Mouse (Mus musculus): ENCODE results near the gene Ndufs8. TPM values are rescaled to one million over a fixed set of nuclear protein-coding genes. Genes with fewer than 3 reads are reported as not detected.
A peak's percentile ranks its signal among the peaks of the same experiment; 100 is the strongest.

The Ndufs8 gene
- polyA plus RNA-seq, 1 experiment, result 142 TPM

GRCm38 (mm10) chr19:3924868-3925267 is 12.3 kb upstream of the Ndufs8 start:
- H3K36me3 ChIP-seq (replicated peaks; ENCODE audit: low read length), result no peaks in the 10 kb centered on the region
- peaks cover 64% of the 10 kb centered on the region for H3K4me1 ChIP-seq
- no peak overlapping the region for H3K4me3 ChIP-seq (replicated peaks)
- peaks cover 36% of the 10 kb centered on the region for H3K27me3 ChIP-seq (replicated peaks)
- no peak for TF ChIP-seq FLI1 (IDR thresholded peaks at IDR 0.05; ENCODE audit: low read length)
- no peak for TF ChIP-seq GATA1 (IDR thresholded peaks at IDR 0.05; ENCODE audit: borderline replicate concordance, low read length)
- 0 out of 2 replicates have a peak, but pooled peaks cover 3% of the 10 kb centered on the region for H3K9me3 ChIP-seq

- TF ChIP-seq FLI1 (IDR thresholded peaks at IDR 0.05; ENCODE audit: low read length) (no peak), GATA1 (IDR thresholded peaks at IDR 0.05; ENCODE audit: borderline replicate concordance, low read length) (no peak)
- H3K4me3 ChIP-seq (replicated peaks), result peak overlapping the region; percentile 34
- peaks cover 57% of the 10 kb centered on the region for H3K4me1 ChIP-seq
- no peaks in the 10 kb centered on the region for H3K36me3 ChIP-seq (replicated peaks; ENCODE audit: low read length)
- H3K9me3 ChIP-seq, result 0 out of 2 replicates have a peak, but pooled peaks cover 3% of the 10 kb centered on the region
- peaks cover 32% of the 10 kb centered on the region for H3K27me3 ChIP-seq (replicated peaks)
These were observed 11.6 kb upstream of the Ndufs8 start for GRCm38 (mm10) chr19:3924190-3924589.

- TF ChIP-seq FLI1 (IDR thresholded peaks at IDR 0.05; ENCODE audit: low read length) (no peak), GATA1 (IDR thresholded peaks at IDR 0.05; ENCODE audit: borderline replicate concordance, low read length) (no peak)
- Histone ChIP-seq H3K9me3 (0 out of 2 replicates have a peak, but pooled peaks cover 3% of the 10 kb centered on the region), H3K36me3 (replicated peaks; ENCODE audit: low read length) (no peaks in the 10 kb centered on the region), H3K27me3 (replicated peaks) (peaks cover 30% of the 10 kb centered on the region), H3K4me3 (replicated peaks) (peak overlapping the region; percentile 69), H3K4me1 (peaks cover 51% of the 10 kb centered on the region)
These were observed 11.0 kb upstream of the Ndufs8 start for GRCm38 (mm10) chr19:3923586-3923985.

- Histone ChIP-seq H3K27me3 (replicated peaks) (peaks cover 27% of the 10 kb centered on the region), H3K36me3 (replicated peaks; ENCODE audit: low read length) (peaks cover 4% of the 10 kb centered on the region), H3K4me1 (peaks cover 50% of the 10 kb centered on the region), H3K9me3 (no peaks in the 10 kb centered on the region), H3K4me3 (replicated peaks) (no peak overlapping the region)
- TF ChIP-seq FLI1 (IDR thresholded peaks at IDR 0.05; ENCODE audit: low read length), result no peak
- TF ChIP-seq GATA1 (IDR thresholded peaks at IDR 0.05; ENCODE audit: borderline replicate concordance, low read length), result no peak
These were observed 10.2 kb upstream of the Ndufs8 start for GRCm38 (mm10) chr19:3922661-3923371.

GRCm38 (mm10) chr19:3919928-3920327 is 7.4 kb upstream of the Ndufs8 start:
- TF ChIP-seq GATA1 (IDR thresholded peaks at IDR 0.05; ENCODE audit: borderline replicate concordance, low read length) (no peak), FLI1 (IDR thresholded peaks at IDR 0.05; ENCODE audit: low read length) (no peak)
- H3K9me3 ChIP-seq, result no peaks in the 10 kb centered on the region
- peaks cover 47% of the 10 kb centered on the region for H3K4me1 ChIP-seq
- H3K36me3 ChIP-seq (replicated peaks; ENCODE audit: low read length), result peaks cover 4% of the 10 kb centered on the region
- peaks cover 18% of the 10 kb centered on the region for H3K27me3 ChIP-seq (replicated peaks)
- H3K4me3 ChIP-seq (replicated peaks), result no peak overlapping the region

- Histone ChIP-seq H3K36me3 (replicated peaks; ENCODE audit: low read length) (peaks cover 10% of the 10 kb centered on the region), H3K9me3 (no peaks in the 10 kb centered on the region), H3K4me3 (replicated peaks) (no peak overlapping the region), H3K4me1 (peaks cover 44% of the 10 kb centered on the region), H3K27me3 (replicated peaks) (peaks cover 14% of the 10 kb centered on the region)
- TF ChIP-seq GATA1 (IDR thresholded peaks at IDR 0.05; ENCODE audit: borderline replicate concordance, low read length), result no peak
- no peak for TF ChIP-seq FLI1 (IDR thresholded peaks at IDR 0.05; ENCODE audit: low read length)
These were observed 4.2 kb upstream of the Ndufs8 start for GRCm38 (mm10) chr19:3916727-3917126.

- H3K4me1 ChIP-seq, result peaks cover 54% of the 10 kb centered on the region
- H3K9me3 ChIP-seq, result no peaks in the 10 kb centered on the region
These were observed 2.0 kb upstream of the Ndufs8 start for GRCm38 (mm10) chr19:3914535-3914934.

GRCm38 (mm10) chr19:3913692-3914091 is 1.1 kb upstream of the Ndufs8 start:
- no peak for TF ChIP-seq GATA1 (IDR thresholded peaks at IDR 0.05; ENCODE audit: borderline replicate concordance, low read length)
- TF ChIP-seq FLI1 (IDR thresholded peaks at IDR 0.05; ENCODE audit: low read length), result no peak
- no peaks in the 10 kb centered on the region for H3K9me3 ChIP-seq
- H3K4me3 ChIP-seq (replicated peaks), result peak overlapping the region; percentile 94
- H3K4me1 ChIP-seq, result peaks cover 60% of the 10 kb centered on the region
- peaks cover 39% of the 10 kb centered on the region for H3K36me3 ChIP-seq (replicated peaks; ENCODE audit: low read length)
- H3K27me3 ChIP-seq (replicated peaks), result no peaks in the 10 kb centered on the region

More at GRCm38 (mm10) chr19:3914535-3914934, 2.0 kb upstream of the Ndufs8 start:
- peak overlapping the region; percentile 42 for H3K4me3 ChIP-seq (replicated peaks)
- H3K36me3 ChIP-seq (replicated peaks; ENCODE audit: low read length), result peaks cover 31% of the 10 kb centered on the region
- no peak for TF ChIP-seq FLI1 (IDR thresholded peaks at IDR 0.05; ENCODE audit: low read length)
- TF ChIP-seq GATA1 (IDR thresholded peaks at IDR 0.05; ENCODE audit: borderline replicate concordance, low read length), result no peak
- H3K27me3 ChIP-seq (replicated peaks), result peaks cover 2% of the 10 kb centered on the region

- H3K4me3 ChIP-seq (replicated peaks), result no peak overlapping the region
These were observed 2.4 kb downstream of the Ndufs8 start for GRCm38 (mm10) chr19:3910206-3910605.

GRCm38 (mm10) chr19:3907876-3908660 is 4.5 kb downstream of the Ndufs8 start:
- peaks cover 87% of the 10 kb centered on the region for H3K4me1 ChIP-seq
- no peaks in the 10 kb centered on the region for H3K27me3 ChIP-seq (replicated peaks)
- no peaks in the 10 kb centered on the region for H3K9me3 ChIP-seq
- peaks cover 60% of the 10 kb centered on the region for H3K36me3 ChIP-seq (replicated peaks; ENCODE audit: low read length)
- TF ChIP-seq FLI1 (IDR thresholded peaks at IDR 0.05; ENCODE audit: low read length), result no peak
- TF ChIP-seq GATA1 (IDR thresholded peaks at IDR 0.05; ENCODE audit: borderline replicate concordance, low read length), result no peak
- H3K4me3 ChIP-seq (replicated peaks), result peak overlapping the region; percentile 96

More at GRCm38 (mm10) chr19:3910206-3910605, 2.4 kb downstream of the Ndufs8 start:
- H3K27me3 ChIP-seq (replicated peaks), result no peaks in the 10 kb centered on the region
- no peaks in the 10 kb centered on the region for H3K9me3 ChIP-seq
- H3K4me1 ChIP-seq, result peaks cover 86% of the 10 kb centered on the region
- no peak for TF ChIP-seq FLI1 (IDR thresholded peaks at IDR 0.05; ENCODE audit: low read length)
- TF ChIP-seq GATA1 (IDR thresholded peaks at IDR 0.05; ENCODE audit: borderline replicate concordance, low read length), result no peak
- peaks cover 49% of the 10 kb centered on the region for H3K36me3 ChIP-seq (replicated peaks; ENCODE audit: low read length)

Measured in megakaryocyte, embryonic 14.5 days (primary cell).